In the genomic region with DNA sequence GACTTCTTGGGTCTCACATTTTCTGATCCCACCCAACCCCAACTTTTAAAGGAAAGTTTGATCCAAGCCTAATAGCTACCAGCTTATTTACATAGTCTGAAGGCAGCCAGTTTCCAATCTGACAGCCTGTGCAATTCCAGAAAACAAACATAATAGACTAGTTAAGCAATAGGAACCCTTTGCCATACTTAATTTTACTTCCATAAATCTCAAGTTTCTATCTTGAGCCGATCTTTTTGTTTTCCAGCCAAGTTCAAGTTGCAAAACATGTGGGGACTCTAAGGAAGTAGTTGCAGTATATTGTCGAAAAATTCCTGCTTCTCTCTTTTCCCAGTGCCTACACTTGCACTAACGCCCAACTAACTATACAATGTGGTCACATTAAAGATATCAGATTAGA, we compare ENCODE assay signal across 9 mouse cellular contexts. TPM values are rescaled to one million over a fixed set of nuclear protein-coding genes. Genes with fewer than 3 reads are reported as not detected.
DNase-seq lines count a peak whose midpoint lies in the region; ATAC-seq lines count a peak whose summit lies in the region.
"Had no signal": no experiment of that assay in that cellular context is flagged by ENCODE, and none has a peak within 500 bp of the region (broad histone marks: within the 10 kb centered on the region; RNA-seq: fewer than 3 reads in every experiment).

No protein-coding gene starts in this region.

- ATAC-seq in kidney, embryonic 15.5 days (replicated peaks; ENCODE audit: low FRiP score) = no peak
- ATAC-seq in forebrain, embryonic 14.5 days = no peak
- no peak for ATAC-seq in liver, embryonic 12.5 days
- no peak for ATAC-seq in neural tube, embryonic 15.5 days (ENCODE audit: low FRiP score)

- no peaks in the 10 kb centered on the region for H3K9me3 ChIP-seq in kidney, embryonic 15.5 days (replicated peaks)
- H3K9me3 ChIP-seq in forebrain, embryonic 14.5 days (replicated peaks; ENCODE audit: control insufficient read depth, low read length) = no peaks in the 10 kb centered on the region
- H3K9me3 ChIP-seq in liver, embryonic 12.5 days (replicated peaks) = no peaks in the 10 kb centered on the region
- H3K9me3 ChIP-seq in neural tube, embryonic 15.5 days (replicated peaks) = no peaks in the 10 kb centered on the region

- H3K4me3 ChIP-seq in kidney, embryonic 15.5 days (replicated peaks) = peak overlapping the region; percentile 76
- H3K4me3 ChIP-seq in forebrain, embryonic 14.5 days (ENCODE audit: low read depth, low read length) = peak overlapping the region; percentile 75
- H3K4me3 ChIP-seq in liver, embryonic 12.5 days = peak overlapping the region; percentile 76
- H3K4me3 ChIP-seq in neural tube, embryonic 15.5 days (replicated peaks) = peak overlapping the region; percentile 85

- WGBS in kidney, embryonic 15.5 days = 22% methylated on average over 3 of the region's 3 CpGs
- WGBS in forebrain, embryonic 14.5 days = 62% methylated on average over 3 of the region's 3 CpGs
- WGBS in liver, embryonic 12.5 days (ENCODE audit: insufficient replicate concordance) = 39% methylated on average over 3 of the region's 3 CpGs
- WGBS in neural tube, embryonic 15.5 days = 53% methylated on average over 3 of the region's 3 CpGs

- no peaks in the 10 kb centered on the region for H3K27me3 ChIP-seq in kidney, embryonic 15.5 days
- no peaks in the 10 kb centered on the region for H3K27me3 ChIP-seq in forebrain, embryonic 14.5 days (replicated peaks; ENCODE audit: control insufficient read depth, insufficient read depth, low read length)
- H3K27me3 ChIP-seq in liver, embryonic 12.5 days (replicated peaks) = no peaks in the 10 kb centered on the region
- H3K27me3 ChIP-seq in neural tube, embryonic 15.5 days (replicated peaks) = no peaks in the 10 kb centered on the region

- DNase-seq in kidney, adult 9 months = no peak
- no peak for DNase-seq in forebrain, embryonic 14.5 days (ENCODE audit: low spot score)
- DNase-seq in MN1 (ENCODE audit: low spot score) = no peak
- no peak for DNase-seq in frontal cortex, postnatal 36 days (ENCODE audit: low spot score in 2 of 2)
- no peak for DNase-seq in adrenal gland, postnatal 36 days

- peaks cover 11% of the 10 kb centered on the region for H3K4me1 ChIP-seq in kidney, embryonic 15.5 days
- peaks cover 21% of the 10 kb centered on the region for H3K4me1 ChIP-seq in forebrain, embryonic 14.5 days (ENCODE audit: control insufficient read depth, insufficient read depth, low read length)
- peaks cover 34% of the 10 kb centered on the region for H3K4me1 ChIP-seq in liver, embryonic 12.5 days
- peaks cover 36% of the 10 kb centered on the region for H3K4me1 ChIP-seq in neural tube, embryonic 15.5 days

- 0 out of 2 replicates have a peak overlapping the region, but pooled peaks have one; percentile 74 for H3K9ac ChIP-seq in kidney, embryonic 15.5 days
- H3K9ac ChIP-seq in forebrain, embryonic 14.5 days (ENCODE audit: low read length) = 0 out of 2 replicates have a peak overlapping the region, but pooled peaks have one; percentile 88
- 0 out of 2 replicates have a peak overlapping the region, but pooled peaks have one; percentile 73 for H3K9ac ChIP-seq in liver, embryonic 12.5 days
- no peak overlapping the region; the same call in 1 of the 2 replicates for H3K9ac ChIP-seq in neural tube, embryonic 15.5 days (replicated peaks)

- H3K36me3 ChIP-seq in kidney, embryonic 15.5 days = peaks cover 20% of the 10 kb centered on the region
- peaks cover 21% of the 10 kb centered on the region for H3K36me3 ChIP-seq in forebrain, embryonic 14.5 days (ENCODE audit: control insufficient read depth, insufficient read depth, low read length)
- H3K36me3 ChIP-seq in liver, embryonic 12.5 days = peaks cover 17% of the 10 kb centered on the region
- H3K36me3 ChIP-seq in neural tube, embryonic 15.5 days = peaks cover 11% of the 10 kb centered on the region

- peak overlapping the region; percentile 79 for H3K4me2 ChIP-seq in kidney, embryonic 15.5 days
- peak overlapping the region; percentile 55 for H3K4me2 ChIP-seq in forebrain, embryonic 14.5 days (ENCODE audit: low read length)
- peak overlapping the region; percentile 94 for H3K4me2 ChIP-seq in liver, embryonic 12.5 days
- peak overlapping the region; percentile 62 for H3K4me2 ChIP-seq in neural tube, embryonic 15.5 days

- peak overlapping the region; percentile 98 for H3K27ac ChIP-seq in kidney, embryonic 15.5 days
- no peak overlapping the region for H3K27ac ChIP-seq in forebrain, embryonic 14.5 days (ENCODE audit: low read depth, low read length)
- H3K27ac ChIP-seq in liver, embryonic 12.5 days = peak overlapping the region; percentile 7; the same call in 1 of the 2 replicates
- no peak overlapping the region for H3K27ac ChIP-seq in neural tube, embryonic 15.5 days (replicated peaks)

RNA-seq across cellular contexts. Expression of a gene that starts 8.8 kb away (rescaled TPM):
- polyA plus RNA-seq in kidney, embryonic 15.5 days (2015; fragmentation: Nextera tagmentation; extraction: Ambion mirVana) = 231 and 232 TPM in 2 replicates
- 535 and 539 TPM in 2 replicates for polyA plus RNA-seq in forebrain, embryonic 14.5 days (2014; fragmentation: Nextera tagmentation; extraction: Ambion mirVana)
- 77.0 and 77.2 TPM in 2 replicates for polyA plus RNA-seq in liver, embryonic 12.5 days (2016; fragmentation: Nextera tagmentation; extraction: Ambion mirVana)
- 397 and 446 TPM in 2 replicates for polyA plus RNA-seq in neural tube, embryonic 15.5 days (2015; fragmentation: Nextera tagmentation; extraction: Ambion mirVana)
- 100 to 1,000 TPM; 322 to 834 TPM for total RNA-seq in adrenal gland, postnatal 36 days (2021)

RNA-seq across cellular contexts. Expression of a gene that starts 9.0 kb away (rescaled TPM):
- 10.5 and 13.1 TPM in 2 replicates for polyA plus RNA-seq in kidney, embryonic 15.5 days (2015; fragmentation: Nextera tagmentation; extraction: Ambion mirVana)
- polyA plus RNA-seq in forebrain, embryonic 14.5 days (2014; fragmentation: Nextera tagmentation; extraction: Ambion mirVana) = 19.3 and 20.9 TPM in 2 replicates
- 7.6 TPM in 2 replicates for polyA plus RNA-seq in liver, embryonic 12.5 days (2016; fragmentation: Nextera tagmentation; extraction: Ambion mirVana)
- 9.5 and 9.6 TPM in 2 replicates for polyA plus RNA-seq in neural tube, embryonic 15.5 days (2015; fragmentation: Nextera tagmentation; extraction: Ambion mirVana)
- total RNA-seq in adrenal gland, postnatal 36 days (2021) = 10 to 100 TPM; 36.8 to 37.0 TPM

RNA-seq across cellular contexts. Expression of a gene that starts 54.4 kb away (rescaled TPM):
- polyA plus RNA-seq in kidney, embryonic 15.5 days (2015; fragmentation: Nextera tagmentation; extraction: Ambion mirVana) = 1.1 and 1.4 TPM in 2 replicates
- 0.79 and 0.99 TPM in 2 replicates for polyA plus RNA-seq in forebrain, embryonic 14.5 days (2014; fragmentation: Nextera tagmentation; extraction: Ambion mirVana)
- 0.10 and 0.33 TPM in 2 replicates for polyA plus RNA-seq in liver, embryonic 12.5 days (2016; fragmentation: Nextera tagmentation; extraction: Ambion mirVana)
- 2.3 and 2.4 TPM in 2 replicates for polyA plus RNA-seq in neural tube, embryonic 15.5 days (2015; fragmentation: Nextera tagmentation; extraction: Ambion mirVana)
- total RNA-seq in adrenal gland, postnatal 36 days (2021) = not detected

RNA-seq across cellular contexts. Expression of a gene that starts 58.1 kb away (rescaled TPM):
- polyA plus RNA-seq in kidney, embryonic 15.5 days (2015; fragmentation: Nextera tagmentation; extraction: Ambion mirVana) = not detected in 2 replicates
- not detected in 2 replicates for polyA plus RNA-seq in forebrain, embryonic 14.5 days (2014; fragmentation: Nextera tagmentation; extraction: Ambion mirVana)
- polyA plus RNA-seq in liver, embryonic 12.5 days (2016; fragmentation: Nextera tagmentation; extraction: Ambion mirVana) = not detected in 2 replicates
- 0.56 TPM in 1 of 2 replicates, not detected in the other for polyA plus RNA-seq in neural tube, embryonic 15.5 days (2015; fragmentation: Nextera tagmentation; extraction: Ambion mirVana)
- total RNA-seq in adrenal gland, postnatal 36 days (2021) = not detected
- total RNA-seq: left cerebral cortex, postnatal 14 days had no signal

Comparison
In these comparisons a context has a peak if more than half of its experiments do, and no peak if none do; other contexts are left out.
1. H3K27ac ChIP-seq: peak in kidney, embryonic 15.5 days (single experiment) and liver, embryonic 12.5 days (single experiment); none in forebrain, embryonic 14.5 days (single experiment) and neural tube, embryonic 15.5 days (single experiment).
2. Peak in every context shown above with its lines, with median percentiles within 50 percentile points of each other: H3K4me2 ChIP-seq and H3K4me3 ChIP-seq.